Mouse (Mus musculus) C2C12 (cell line): ENCODE data around the gene Rp9. TPM values are rescaled to one million over a fixed set of nuclear protein-coding genes. Genes with fewer than 3 reads are reported as not detected.
A peak's percentile ranks its signal among the peaks of the same experiment; 100 is the strongest.

ENCODE experiments used
- H3K27me3 ChIP-seq: one replicate; pipeline ENCODE4 v1.6.1; 2011; ENCODE audit not compliant: control insufficient read depth, insufficient read depth, insufficient read length
- H3K36me3 ChIP-seq: one replicate; pipeline ENCODE4 v1.6.1; 2011; ENCODE audit not compliant: control insufficient read depth, insufficient read depth
- H3K4me3 ChIP-seq: one replicate; pipeline ENCODE4 v1.5.1; 2011; ENCODE audit warnings: mild to moderate bottlenecking, control low read depth; ENCODE audit not compliant: poor library complexity, insufficient read depth, severe bottlenecking
- H3K79me2 ChIP-seq: one replicate; pipeline ENCODE4 v1.6.1; 2011; ENCODE audit not compliant: control insufficient read depth, insufficient read depth
- H3K79me3 ChIP-seq: one replicate; pipeline ENCODE4 v1.6.1; 2011; ENCODE audit warnings: low read depth, control low read depth
- H3ac ChIP-seq: one replicate; pipeline ENCODE3; 2011; ENCODE audit warnings: low read depth; ENCODE audit not compliant: control insufficient read depth, insufficient read length
- CEBPB ChIP-seq: IDR thresholded peaks from one replicate; pipeline ENCODE4 v1.6.1; 2011; ENCODE audit warnings: low read depth, mild to moderate bottlenecking, control low read depth, moderate library complexity
- CTCF ChIP-seq: IDR thresholded peaks from one replicate; pipeline ENCODE4 v1.5.1; 2011; ENCODE audit not compliant: control insufficient read depth, insufficient read depth, insufficient read length
- FOSL1 ChIP-seq: IDR thresholded peaks from one replicate; pipeline ENCODE4 v1.8.0; 2011; ENCODE audit warnings: mild to moderate bottlenecking, low read length; ENCODE audit not compliant: poor library complexity, insufficient read depth, severe bottlenecking
- MAX ChIP-seq: IDR thresholded peaks from one replicate; pipeline ENCODE4 v1.6.1; 2011; ENCODE audit warnings: mild to moderate bottlenecking, control low read depth
- MYOD1 ChIP-seq: IDR thresholded peaks from one replicate; pipeline ENCODE4 v1.6.1; 2011; ENCODE audit warnings: low read depth; ENCODE audit not compliant: control insufficient read depth, insufficient read length
- MYOG ChIP-seq: IDR thresholded peaks from one replicate; pipeline ENCODE4 v1.6.1; 2011; ENCODE audit not compliant: control insufficient read depth, insufficient read length; ENCODE audit errors: extremely low read depth
- USF1 ChIP-seq: IDR thresholded peaks from one replicate; pipeline ENCODE4 v1.6.1; 2011; ENCODE audit warnings: low read depth, mild to moderate bottlenecking, control low read depth, moderate library complexity
- polyA plus RNA-seq: library from polyadenylated mRNA; unstranded; fragments of >200 nt; fragmentation: generic; extraction: Trizol; gene quantifications from one replicate; pipeline ENCODE4 v1.2.1, GENCODE M21; 2012; ENCODE audit warnings: missing spikeins

Gene Rp9
- polyA plus RNA-seq, 1 experiment = 58.5 TPM

DNA sequence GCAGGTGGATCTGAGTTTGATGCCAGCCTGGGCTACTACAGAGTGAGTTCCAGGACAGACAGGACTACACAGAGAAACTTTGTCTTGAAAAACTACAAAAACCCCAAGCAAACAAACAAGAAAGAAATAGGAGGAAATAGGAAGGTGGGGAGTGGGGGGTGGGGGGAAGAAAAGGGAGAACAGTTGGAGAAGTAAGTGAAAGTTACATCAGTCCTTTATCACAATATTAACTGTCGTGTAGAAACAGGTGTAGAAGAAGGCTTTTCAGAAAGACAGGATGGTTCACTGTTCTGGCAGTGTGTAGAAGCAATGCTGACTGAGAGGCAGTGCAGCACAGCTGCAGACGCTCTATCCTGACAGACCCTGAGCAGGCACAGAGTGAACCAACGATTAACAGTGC lies 66.6 kb downstream of the Rp9 start:
- Histone ChIP-seq H3K79me2 (no peaks in the 10 kb centered on the region), H3K27me3 (no peaks in the 10 kb centered on the region), H3ac (no peak overlapping the region), H3K36me3 (no peaks in the 10 kb centered on the region), H3K4me3 (no peak overlapping the region), H3K79me3 (no peaks in the 10 kb centered on the region)
- no peak for TF ChIP-seq MYOD1
- no peak for TF ChIP-seq CEBPB

DNA sequence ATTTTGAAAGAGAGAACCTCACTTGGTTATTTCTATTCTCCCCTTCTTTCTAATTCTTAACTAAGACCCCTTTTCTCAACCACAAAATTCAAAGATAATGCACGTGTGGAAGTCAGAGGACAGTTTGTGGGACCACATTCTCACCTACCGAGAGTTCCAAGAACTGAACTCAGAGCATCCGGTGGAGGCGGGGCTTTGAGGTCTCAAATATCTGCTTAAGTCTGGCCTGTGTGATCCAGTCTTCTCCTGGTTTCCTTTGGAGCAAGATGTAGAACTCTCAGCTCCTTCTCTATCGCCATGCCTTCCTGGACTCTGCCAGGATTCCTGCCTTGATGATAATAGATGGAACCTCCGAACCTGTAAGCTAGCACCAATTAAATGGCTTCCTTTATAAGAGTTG lies 67.5 kb downstream of the Rp9 start:
- TF ChIP-seq MAX (no peak), CTCF (no peak)
- no peaks in the 10 kb centered on the region for H3K27me3 ChIP-seq
- no peaks in the 10 kb centered on the region for H3K79me3 ChIP-seq
- H3ac ChIP-seq = no peak overlapping the region
- no peaks in the 10 kb centered on the region for H3K79me2 ChIP-seq
- H3K4me3 ChIP-seq = no peak overlapping the region
- no peaks in the 10 kb centered on the region for H3K36me3 ChIP-seq

DNA sequence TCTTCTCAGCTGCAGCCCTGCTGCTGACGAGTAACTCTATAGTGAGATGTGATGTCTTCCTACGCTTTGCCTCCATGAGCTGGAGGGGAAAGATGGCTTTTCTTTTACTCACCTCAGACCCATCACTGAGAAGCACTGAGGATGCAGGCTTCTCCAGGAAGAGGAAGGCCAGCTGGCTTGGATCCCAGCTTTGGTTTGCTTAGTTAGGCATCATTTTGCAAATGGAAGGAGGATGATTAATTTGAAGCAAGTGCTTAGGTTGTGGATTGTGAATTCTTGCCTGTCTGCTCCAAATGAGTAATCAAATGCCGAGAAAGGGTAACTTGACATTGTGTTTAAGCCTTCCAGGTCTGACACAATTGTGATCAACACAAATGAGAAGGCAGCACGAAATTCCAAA lies 70.5 kb downstream of the Rp9 start:
- TF ChIP-seq MAX = no peak
- TF ChIP-seq MYOD1 = no peak
- no peak for TF ChIP-seq FOSL1
- TF ChIP-seq CTCF = no peak
- TF ChIP-seq MYOG = no peak
- TF ChIP-seq USF1 = no peak
- no peak for TF ChIP-seq CEBPB
- no peaks in the 10 kb centered on the region for H3K27me3 ChIP-seq

DNA sequence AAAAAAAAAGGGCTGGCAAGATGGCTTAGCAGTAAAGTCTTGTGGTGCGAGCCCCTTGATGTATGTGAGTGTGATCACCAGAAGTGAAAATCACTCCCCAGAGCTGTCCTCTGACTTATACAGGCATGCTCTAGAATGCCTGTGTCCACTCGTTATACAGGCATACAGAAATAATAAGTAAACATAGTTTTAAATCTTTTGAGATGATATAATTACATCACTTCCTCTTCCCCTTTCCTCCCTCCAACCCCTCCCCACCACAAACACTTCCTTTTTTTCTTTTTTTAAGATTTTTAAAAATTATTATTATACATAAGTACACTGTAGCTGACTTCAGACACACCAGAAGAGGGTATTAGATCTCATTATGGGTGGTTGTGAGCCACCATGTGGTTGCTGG lies 74.8 kb downstream of the Rp9 start:
- TF ChIP-seq CEBPB = no peak
- TF ChIP-seq MYOG = no peak
- TF ChIP-seq MAX = no peak
- TF ChIP-seq FOSL1 = no peak
- TF ChIP-seq USF1 = no peak
- TF ChIP-seq MYOD1 = no peak
- TF ChIP-seq CTCF = no peak
- no peaks in the 10 kb centered on the region for H3K36me3 ChIP-seq
- H3K4me3 ChIP-seq = no peak overlapping the region
- H3ac ChIP-seq = no peak overlapping the region
- no peaks in the 10 kb centered on the region for H3K27me3 ChIP-seq
- no peaks in the 10 kb centered on the region for H3K79me2 ChIP-seq
- H3K79me3 ChIP-seq = no peaks in the 10 kb centered on the region

More for the DNA sequence above, 70.5 kb downstream of the Rp9 start:
- H3K79me2 ChIP-seq = no peaks in the 10 kb centered on the region
- H3K79me3 ChIP-seq = no peaks in the 10 kb centered on the region
- no peak overlapping the region for H3ac ChIP-seq
- H3K4me3 ChIP-seq = no peak overlapping the region
- no peaks in the 10 kb centered on the region for H3K36me3 ChIP-seq

DNA sequence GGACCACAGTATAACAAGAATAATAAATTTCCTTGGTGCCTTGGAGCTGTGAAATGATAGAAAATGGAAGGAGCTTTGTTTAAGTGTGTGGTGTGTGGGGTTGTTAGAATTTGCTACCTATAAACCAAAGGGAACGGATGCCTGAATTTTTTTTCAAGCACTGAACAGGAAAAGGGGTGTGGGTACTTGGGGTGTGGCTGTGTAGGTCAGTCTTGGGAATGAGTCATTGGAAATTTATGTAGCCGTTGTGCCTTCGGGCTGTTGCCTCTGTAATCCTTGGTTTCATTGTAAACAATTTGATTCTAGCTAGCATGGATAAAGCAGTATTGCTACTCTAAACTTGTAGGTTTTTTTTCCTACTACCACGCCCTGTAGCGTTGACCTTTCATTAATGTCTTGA lies 79.2 kb downstream of the Rp9 start:
- Histone ChIP-seq H3ac (no peak overlapping the region), H3K79me2 (peaks cover 38% of the 10 kb centered on the region)

GRCm38 (mm10) chr9:22389736-22390245 lies 79.8 kb downstream of the Rp9 start:
- Histone ChIP-seq H3ac (no peak overlapping the region), H3K36me3 (no peaks in the 10 kb centered on the region), H3K79me3 (peaks cover 39% of the 10 kb centered on the region), H3K27me3 (no peaks in the 10 kb centered on the region), H3K4me3 (peak overlapping the region; percentile 76), H3K79me2 (peaks cover 44% of the 10 kb centered on the region)
- TF ChIP-seq FOSL1 (no peak), USF1 (no peak), CEBPB (no peak), CTCF (no peak), MAX (no peak), MYOD1 (no peak), MYOG (no peak)

More for the DNA sequence above, 79.2 kb downstream of the Rp9 start:
- H3K36me3 ChIP-seq = no peaks in the 10 kb centered on the region
- TF ChIP-seq FOSL1 (peak; percentile 66), MYOD1 (no peak), USF1 (no peak), MAX (no peak), CEBPB (no peak), MYOG (no peak), CTCF (no peak)
- no peaks in the 10 kb centered on the region for H3K27me3 ChIP-seq
- H3K4me3 ChIP-seq = no peak overlapping the region
- H3K79me3 ChIP-seq = peaks cover 33% of the 10 kb centered on the region
